Mouse (Mus musculus) urinary bladder, postnatal 14 days (tissue): Measurements from ENCODE around the gene Agk.

Experiments
- DNase-seq: peaks from one replicate; pipeline ENCODE4 v3.0.0; 2021; ENCODE audit warnings: low spot score

Gene Agk

GRCm38 (mm10) chr6:40413046-40413445 lies 88.1 kb downstream of the Agk start:
- no peak for DNase-seq

DNA sequence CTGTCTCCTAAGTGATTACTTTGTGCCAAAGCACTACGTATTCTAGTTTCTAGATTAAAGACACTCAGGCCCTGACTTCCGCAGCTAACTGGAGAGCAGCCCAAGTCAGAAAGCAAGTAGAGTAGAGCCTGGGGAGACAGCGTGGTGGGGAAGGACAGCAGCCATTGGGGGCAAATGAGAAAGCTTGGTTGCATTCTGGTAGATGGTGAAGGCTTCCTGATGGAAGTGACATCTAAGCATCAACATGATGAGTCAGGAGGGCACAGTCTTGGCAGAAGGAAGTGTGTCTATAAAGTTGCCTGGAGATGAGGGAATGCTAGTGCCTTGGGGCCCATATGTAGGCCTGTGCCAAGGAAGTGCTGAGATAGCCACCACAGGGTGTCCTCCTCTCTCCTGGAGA lies 88.6 kb downstream of the Agk start:
- no peak for DNase-seq

- DNase-seq = no peak
Measured at GRCm38 (mm10) chr6:40415799-40416198, 90.8 kb downstream of the Agk start.

DNA sequence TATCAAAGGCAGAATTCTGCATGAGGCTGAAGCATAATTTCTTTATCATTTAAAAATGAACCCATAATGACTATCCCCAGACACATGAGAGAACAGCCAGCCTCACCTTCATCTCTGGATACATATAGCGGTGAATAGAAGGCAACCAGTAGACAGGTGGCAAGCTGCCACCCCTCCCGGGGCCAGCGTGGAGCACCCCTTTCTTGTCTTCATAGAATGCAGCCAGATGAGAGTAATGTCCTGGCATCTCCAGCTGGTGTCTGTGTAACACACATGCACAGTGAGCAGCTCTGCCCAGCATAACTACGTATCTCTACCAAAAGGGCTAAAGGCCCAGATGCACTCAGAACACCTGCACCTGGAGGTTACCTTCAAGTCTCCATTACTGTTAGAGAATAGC lies 93.4 kb downstream of the Agk start:
- no peak for DNase-seq

DNA sequence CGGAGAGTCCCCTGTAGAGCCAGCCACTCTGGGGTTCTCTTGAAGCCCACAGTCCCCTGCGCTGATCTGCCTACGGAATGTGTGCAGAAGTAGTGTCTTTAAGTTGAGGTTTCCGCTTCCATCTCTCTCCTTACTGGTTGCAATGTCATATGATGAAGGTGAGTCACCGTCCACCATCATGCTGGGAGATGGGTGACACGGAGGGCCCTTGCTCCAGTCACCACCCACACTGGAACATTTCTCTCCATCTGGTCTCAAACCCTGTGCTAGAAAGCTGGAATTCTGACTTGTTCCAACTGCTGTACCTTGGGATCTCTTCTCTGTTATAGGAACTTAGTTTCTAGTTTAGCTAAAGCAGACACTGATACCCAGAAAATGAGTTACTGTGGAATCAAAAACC lies 96.1 kb downstream of the Agk start:
- no peak for DNase-seq

DNA sequence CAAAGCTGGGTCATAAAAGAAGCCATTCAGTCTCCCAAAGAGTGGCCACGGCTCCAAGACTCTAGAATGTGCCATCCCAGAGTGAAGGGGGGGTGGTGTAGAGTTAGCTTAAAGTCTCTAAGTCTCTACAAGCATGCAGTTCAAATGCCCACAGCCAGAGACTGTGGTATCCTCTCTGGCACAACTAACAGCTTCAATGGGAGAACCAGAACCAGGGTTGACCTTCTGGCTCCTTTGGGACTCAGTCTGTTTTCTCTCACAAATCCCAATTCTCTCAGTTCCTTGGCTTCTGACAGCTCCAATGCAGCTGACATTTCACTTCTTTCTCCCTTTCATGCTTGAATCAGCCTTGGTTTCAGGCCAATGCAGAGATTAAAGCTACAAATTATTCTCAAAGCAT lies 98.0 kb downstream of the Agk start:
- DNase-seq = no peak

- peak; percentile 35 for DNase-seq
Measured at GRCm38 (mm10) chr6:40423774-40424173, 98.8 kb downstream of the Agk start.

DNA sequence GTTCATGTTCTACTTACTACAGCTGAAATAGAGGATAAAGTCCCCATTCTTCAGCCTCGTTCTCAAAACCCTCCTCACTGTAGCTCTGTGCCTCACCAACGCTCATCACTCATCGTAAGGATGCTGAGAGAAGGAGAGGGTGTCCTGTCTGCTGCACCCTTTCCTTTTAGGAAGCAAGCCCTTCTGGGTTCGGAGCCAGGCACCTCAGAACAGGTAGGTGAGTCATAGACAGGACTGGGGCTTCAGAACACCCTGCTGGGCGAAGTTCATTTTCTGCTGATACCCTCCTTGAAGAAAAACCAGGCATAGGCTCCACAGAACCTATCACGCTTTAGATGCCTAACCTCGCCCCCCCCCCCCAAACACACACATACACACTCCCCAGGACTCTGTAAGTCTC lies 102.5 kb downstream of the Agk start:
- no peak for DNase-seq

DNA sequence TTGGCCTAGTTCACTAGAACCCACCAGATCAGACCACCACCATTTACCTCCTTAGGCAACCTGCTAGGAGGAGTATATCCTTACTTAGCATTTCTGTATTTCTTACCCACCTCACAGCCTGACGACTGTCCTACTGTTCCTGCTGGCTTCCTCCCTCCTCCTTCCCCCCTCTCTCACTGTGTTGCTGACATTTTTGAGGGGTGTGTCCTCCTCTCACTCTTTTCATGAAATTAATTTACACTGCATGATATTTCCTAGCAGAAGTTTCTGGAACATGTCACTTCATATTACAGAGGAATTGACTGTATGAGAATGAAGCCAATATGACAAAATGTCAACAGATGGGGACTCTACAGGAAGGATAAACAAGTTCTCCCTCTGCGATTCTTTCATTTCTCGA lies 103.7 kb downstream of the Agk start:
- DNase-seq = no peak

DNA sequence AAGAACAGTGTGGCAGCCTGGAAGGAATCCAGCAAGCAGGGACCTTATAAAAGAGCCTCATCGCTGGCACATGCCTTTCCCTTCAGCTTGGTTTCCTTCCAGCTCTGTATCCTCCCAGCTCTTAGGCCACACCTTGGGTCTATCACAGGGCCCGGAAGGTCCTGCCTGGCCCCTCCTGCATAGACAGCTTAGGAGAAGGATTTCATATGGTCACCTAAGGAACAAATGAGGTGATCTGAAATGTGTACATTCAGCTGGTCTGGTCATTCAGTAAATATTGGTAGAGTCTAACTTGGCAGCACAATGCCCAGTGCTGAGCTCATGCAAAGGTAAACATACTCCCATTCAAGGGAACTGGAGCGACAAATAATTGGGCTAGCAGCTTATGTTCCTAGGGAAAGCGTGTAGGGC lies 104.6 kb downstream of the Agk start:
- DNase-seq = no peak

DNA sequence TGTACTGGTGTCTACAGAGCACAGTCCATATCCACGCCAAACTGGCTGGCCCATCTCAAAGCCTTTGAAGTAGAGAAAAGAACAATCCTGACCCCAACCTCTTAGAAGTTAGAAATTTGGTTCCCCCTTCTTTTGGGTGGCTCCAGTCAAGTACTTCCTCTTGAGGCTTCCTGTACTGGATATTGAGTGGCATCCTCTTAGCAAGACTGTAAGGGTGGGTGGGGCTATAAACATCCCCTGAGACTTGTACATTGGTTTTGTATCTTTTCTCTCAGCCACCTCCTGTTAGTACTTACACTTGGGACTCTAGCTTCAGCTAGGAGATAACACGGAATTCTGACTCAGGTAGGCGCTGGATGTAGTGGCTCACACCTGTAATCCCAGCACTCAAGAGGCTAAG lies 105.3 kb downstream of the Agk start:
- no peak for DNase-seq

- DNase-seq = no peak
Measured at GRCm38 (mm10) chr6:40430878-40431277, 105.9 kb downstream of the Agk start.

DNA sequence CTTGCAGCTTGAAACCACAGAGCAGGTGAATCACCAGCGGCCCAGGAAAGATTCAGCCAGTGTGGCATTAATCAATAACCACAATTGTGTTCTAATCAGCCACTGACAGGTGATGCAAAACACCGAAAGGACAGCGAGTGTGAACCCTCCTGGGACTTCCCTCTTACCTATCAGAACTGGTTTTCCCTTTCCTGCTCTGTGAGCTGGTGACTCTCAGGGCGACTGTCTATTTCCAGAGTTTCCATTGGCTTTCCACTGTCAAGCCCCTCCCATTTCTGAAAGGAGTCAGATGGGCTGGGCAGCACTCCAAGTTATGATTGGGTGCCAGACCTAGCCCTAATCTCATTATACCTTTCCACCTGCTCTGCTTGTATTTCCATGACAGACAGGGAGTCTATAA lies 106.4 kb downstream of the Agk start:
- peak; percentile 17 for DNase-seq

DNA sequence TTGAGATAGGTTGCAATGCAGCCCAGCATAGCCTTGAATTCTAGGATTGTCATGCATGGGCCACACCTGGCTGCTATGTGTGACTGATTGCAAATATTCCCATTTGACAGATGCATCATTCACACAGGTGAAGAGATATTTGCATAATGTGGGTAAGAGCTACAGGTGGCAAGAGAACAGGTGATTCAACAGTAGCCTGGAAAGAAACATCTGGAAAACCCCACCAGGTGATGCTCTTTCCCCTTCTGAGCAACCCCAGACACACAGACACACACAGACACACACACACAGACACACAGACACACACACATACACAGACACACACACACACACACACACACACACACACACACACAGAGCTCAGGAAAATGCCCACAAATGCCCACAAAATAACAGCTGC lies 106.8 kb downstream of the Agk start:
- no peak for DNase-seq

- no peak for DNase-seq
Measured at GRCm38 (mm10) chr6:40432346-40433275, 107.6 kb downstream of the Agk start.

- no peak for DNase-seq
Measured at GRCm38 (mm10) chr6:40434697-40435096, 109.7 kb downstream of the Agk start.

- peak; percentile 45 for DNase-seq
Measured at GRCm38 (mm10) chr6:40435151-40436046, 110.4 kb downstream of the Agk start.

DNA sequence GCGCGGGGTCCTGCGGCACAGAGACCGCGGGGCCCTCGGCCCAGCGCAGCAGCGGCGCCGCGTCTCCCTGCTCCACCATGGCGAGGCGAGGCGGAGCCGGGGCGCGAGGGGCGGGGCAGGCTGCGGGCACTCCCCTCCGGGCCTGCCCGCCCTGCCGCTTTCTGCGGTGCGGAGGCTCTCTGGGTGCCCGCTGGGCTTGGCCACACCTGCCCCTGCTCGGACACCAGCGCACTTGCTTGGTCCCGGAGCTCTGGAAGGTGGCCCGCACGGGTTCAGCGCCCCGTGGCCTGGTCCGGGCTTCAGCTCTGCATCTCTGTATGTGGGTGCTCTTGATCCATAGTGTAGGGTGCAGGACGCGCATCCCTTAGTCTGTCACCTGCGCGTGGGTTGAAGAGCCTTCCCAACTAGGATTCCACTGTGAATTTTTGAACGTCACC lies 111.1 kb downstream of the Agk start, which contains the start of gene E330009J07Rik:
E330009J07Rik (minus strand) TSS at position 89 of the 437 bp plus-strand sequence.
- DNase-seq = peak; percentile 81

DNA sequence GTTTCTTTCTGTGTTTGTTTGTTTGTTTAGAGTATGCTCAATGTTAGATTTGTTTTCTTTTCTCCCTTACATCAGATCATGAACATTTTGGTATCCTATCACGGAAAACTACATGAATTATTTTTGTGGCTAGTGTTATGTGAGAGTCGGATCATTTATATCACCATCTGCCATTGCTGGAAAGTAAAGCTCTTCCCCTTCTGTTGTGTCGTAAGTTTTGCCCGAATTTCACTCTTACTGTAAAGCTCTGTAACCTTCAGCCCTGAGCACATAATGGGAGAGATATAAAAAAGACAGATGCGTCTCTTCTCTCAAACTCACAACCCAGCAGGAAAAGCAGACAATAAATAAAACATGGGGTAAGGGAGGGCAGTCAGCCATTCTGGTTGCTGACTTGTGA lies 114.0 kb downstream of the Agk start, which contains the start of gene Wee2:
Wee2 (plus strand) TSS at position 153 of the 400 bp plus-strand sequence.
- DNase-seq = no peak

GRCm38 (mm10) chr6:40439731-40440130 lies 114.8 kb downstream of the Agk start:
- DNase-seq = no peak

DNA sequence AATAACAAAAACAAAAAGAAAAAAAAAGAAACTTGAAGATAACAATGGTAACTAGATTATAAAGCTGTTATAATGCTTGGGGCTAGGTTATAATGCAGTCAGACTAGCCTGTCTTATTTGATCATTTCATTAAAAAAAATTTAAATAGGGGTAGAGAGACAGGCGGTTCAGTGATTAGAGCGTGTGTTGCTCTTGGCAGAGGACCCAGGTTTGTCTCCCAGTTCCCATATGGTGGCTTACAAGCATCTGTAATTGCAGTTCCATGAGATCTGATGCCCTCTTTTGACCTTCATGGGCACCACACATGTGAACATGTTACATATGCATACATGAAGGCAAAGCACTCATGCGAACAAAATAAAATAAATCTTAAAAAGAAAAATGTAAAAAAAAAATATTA lies 116.3 kb downstream of the Agk start:
- no peak for DNase-seq

DNA sequence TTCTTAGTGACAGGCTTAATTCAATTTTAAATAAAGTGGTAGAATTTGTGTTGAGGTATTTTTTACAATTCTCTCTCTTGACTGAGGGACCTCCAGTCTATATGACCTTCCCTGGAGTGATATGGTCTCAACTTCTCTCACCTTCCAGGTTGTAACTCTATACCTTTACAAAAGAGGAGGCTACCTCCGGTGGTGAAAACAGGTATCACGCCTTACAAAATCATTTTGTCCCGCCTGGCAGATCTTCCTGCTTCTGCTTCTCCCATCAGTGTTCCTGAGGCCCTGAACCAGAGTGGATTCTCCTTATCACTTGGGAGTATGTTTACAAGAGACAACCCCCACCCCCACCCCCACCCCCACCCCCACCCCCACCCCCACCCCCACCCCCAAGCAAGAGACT lies 116.8 kb downstream of the Agk start:
- no peak for DNase-seq
